Comparison of ENCODE assay signal across 9 mouse cellular contexts in the genomic region with DNA sequence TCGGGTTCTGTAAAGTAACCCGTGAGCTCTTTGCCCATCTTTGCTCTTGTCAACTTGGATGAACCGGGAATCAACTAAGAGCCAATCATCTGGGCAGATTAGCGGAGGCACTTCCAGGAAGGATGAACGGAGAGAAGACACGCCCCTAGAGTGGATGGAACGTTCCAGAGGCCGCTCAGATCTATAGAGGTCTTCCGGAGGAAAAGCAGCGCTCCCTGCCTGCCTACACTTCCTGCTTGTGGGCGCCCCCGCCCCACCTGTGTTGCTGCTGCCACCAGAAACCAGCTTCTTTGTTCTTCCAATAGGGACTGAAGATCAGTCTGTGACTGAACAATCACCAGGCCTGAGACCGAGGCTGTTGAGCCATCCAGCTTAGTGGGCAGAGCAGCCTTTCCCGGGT.
DNase-seq lines count a peak whose midpoint lies in the region; ATAC-seq lines count a peak whose summit lies in the region.
"Had no signal": no experiment of that assay in that cellular context is flagged by ENCODE, and none has a peak within 500 bp of the region (broad histone marks: within the 10 kb centered on the region; RNA-seq: fewer than 3 reads in every experiment).

No protein-coding gene starts in this region.

- H3K27ac ChIP-seq in midbrain, embryonic 12.5 days (replicated peaks): no peak overlapping the region
- H3K27ac ChIP-seq: liver, embryonic 14.5 days had no signal

- H3K9me3 ChIP-seq in midbrain, embryonic 12.5 days: no peaks in the 10 kb centered on the region

- no peak overlapping the region for H3K9ac ChIP-seq in midbrain, embryonic 12.5 days (replicated peaks)
- H3K9ac ChIP-seq: liver, embryonic 14.5 days had no signal

- no peaks in the 10 kb centered on the region for H3K27me3 ChIP-seq in midbrain, embryonic 12.5 days

- no peaks in the 10 kb centered on the region for H3K4me1 ChIP-seq in midbrain, embryonic 12.5 days

- peak overlapping the region; percentile 25 for H3K4me2 ChIP-seq in midbrain, embryonic 12.5 days (replicated peaks)

- ATAC-seq in hematopoietic stem cell, adult 5-6 weeks (replicated peaks in 1 of 2; ENCODE audit: insufficient read depth in 1 of 2, low FRiP score in 2 of 2, low TSS enrichment in 1 of 2, low read depth in 1 of 2, poor library complexity in 2 of 2, severe bottlenecking in 2 of 2): peak; percentile 36 to 40; a peak in 2 of 4 replicates
- ATAC-seq in midbrain, embryonic 12.5 days (ENCODE audit: low FRiP score, low read depth): 0 out of 2 replicates have a peak, but pooled peaks have one; percentile 2

- H3K4me3 ChIP-seq in midbrain, embryonic 12.5 days: no peak overlapping the region

- no peaks in the 10 kb centered on the region for H3K36me3 ChIP-seq in midbrain, embryonic 12.5 days

- 57% methylated on average over 14 of the region's 14 CpGs for WGBS in midbrain, embryonic 12.5 days

- peak; percentile 54 for DNase-seq in CD4-positive helper T cell, adult 2 months (ENCODE audit: low read depth, low spot score)
- peak; percentile 67 for DNase-seq in ES-CJ7 (ENCODE audit: low read depth, low spot score)
- DNase-seq in urinary bladder, postnatal 36 days (ENCODE audit: low spot score in 2 of 2): no peak
- DNase-seq in frontal cortex, postnatal 10 days (ENCODE audit: low spot score in 2 of 2): no peak
- no peak for DNase-seq in spleen, adult 18-20 months
- no peak for DNase-seq in layer of hippocampus, postnatal 25 days (ENCODE audit: extremely low spot score in 1 of 2, low spot score in 1 of 2)

Comparison
In these comparisons a context has a peak if more than half of its experiments do, and no peak if none do; other contexts are left out.
1. DNase-seq: peak in CD4-positive helper T cell, adult 2 months (single experiment) and ES-CJ7 (single experiment); none in urinary bladder, postnatal 36 days (0 of 2), frontal cortex, postnatal 10 days (0 of 2), spleen, adult 18-20 months (0 of 2) and layer of hippocampus, postnatal 25 days (0 of 2).